Mouse (Mus musculus) urinary bladder, postnatal 14 days (tissue): Measurements from ENCODE around the gene Exoc3.
A peak's percentile ranks its signal among the peaks of the same experiment; 100 is the strongest.

Experiments
- DNase-seq: peaks from one replicate; pipeline ENCODE4 v3.0.0; 2021; ENCODE audit warnings: low spot score

Gene Exoc3

GRCm38 (mm10) chr13:74138906-74139647 lies 69.5 kb downstream of the Exoc3 start:
- DNase-seq: no peak

DNA sequence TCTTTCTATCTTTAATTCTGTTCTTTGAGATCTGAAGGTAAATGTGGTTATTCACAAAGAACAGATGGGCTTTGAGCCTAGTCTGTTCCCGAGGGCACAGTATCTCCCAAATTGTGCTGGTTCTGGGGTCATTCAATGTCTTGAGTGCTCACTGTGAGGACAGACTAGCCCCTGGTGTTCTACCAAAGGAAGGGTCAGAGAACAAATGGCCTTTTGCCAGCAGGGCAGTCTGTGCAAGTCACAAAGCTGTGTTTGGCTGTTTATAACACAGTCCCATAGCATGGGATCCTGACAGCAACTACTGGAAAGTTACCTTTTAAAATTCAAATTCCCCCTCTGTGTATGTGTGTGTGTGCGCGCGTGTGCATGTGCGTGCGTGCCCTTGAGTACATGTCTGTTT lies 78.6 kb downstream of the Exoc3 start:
- no peak for DNase-seq

- DNase-seq: no peak
Observed at GRCm38 (mm10) chr13:74127571-74127970, 81.0 kb downstream of the Exoc3 start.

GRCm38 (mm10) chr13:74122632-74123031 lies 85.9 kb downstream of the Exoc3 start:
- DNase-seq: no peak

GRCm38 (mm10) chr13:74121795-74122330 lies 86.7 kb downstream of the Exoc3 start:
- DNase-seq: no peak

DNA sequence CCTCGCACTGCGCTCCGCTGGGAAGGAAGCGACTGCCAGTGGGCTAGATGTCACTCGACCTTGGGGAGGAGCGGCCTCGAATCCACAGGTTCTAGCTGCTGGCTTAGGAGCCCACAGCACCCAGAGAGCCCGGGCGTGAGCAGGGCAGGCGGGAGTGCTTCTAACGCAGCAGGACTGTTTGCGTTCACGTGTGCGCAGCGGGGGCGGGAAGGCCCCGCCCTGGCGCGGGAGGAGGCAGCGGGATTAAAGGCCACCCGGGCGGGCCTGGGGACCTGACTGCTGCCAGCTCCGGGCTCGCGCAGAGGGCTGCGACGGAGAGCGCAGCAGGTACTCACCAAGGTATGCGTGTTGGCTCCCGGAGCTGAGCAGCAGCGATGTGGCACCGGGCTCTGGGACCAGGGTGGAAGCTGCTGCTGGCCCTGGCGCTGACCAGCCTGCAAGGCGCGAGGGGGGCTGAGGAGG lies 87.4 kb downstream of the Exoc3 start, which contains the start of gene Slc9a3:
Gene Slc9a3, plus strand, starts transcription at position 317 of the 462 bp plus-strand sequence.
- peak; percentile 15 for DNase-seq
